Mouse (Mus musculus) erythroblast, embryonic 14.5 days (primary cell): Measurements from ENCODE around the gene Dock1. TPM values are rescaled to one million over a fixed set of nuclear protein-coding genes. Genes with fewer than 3 reads are reported as not detected.

Experiments used
- H3K27me3 ChIP-seq: 2 replicates; pipeline ENCODE4 v1.6.1; 2012; ENCODE audit warnings: inconsistent platforms; ENCODE audit not compliant: control insufficient read depth
- H3K36me3 ChIP-seq: 2 replicates; pipeline ENCODE4 v1.6.1; 2012; ENCODE audit warnings: mild to moderate bottlenecking, inconsistent platforms; ENCODE audit not compliant: control insufficient read depth
- H3K4me1 ChIP-seq: 2 replicates; pipeline ENCODE4 v1.6.1; 2012; ENCODE audit warnings: inconsistent platforms; ENCODE audit not compliant: control insufficient read depth
- H3K4me3 ChIP-seq: replicated peaks from 2 replicates; pipeline ENCODE3; 2012; ENCODE audit warnings: moderate library complexity, mild to moderate bottlenecking, inconsistent platforms
- H3K9me3 ChIP-seq: 2 replicates; pipeline ENCODE4 v1.6.1; 2012; ENCODE audit warnings: low read length, inconsistent platforms, mixed read lengths; ENCODE audit not compliant: control insufficient read depth
- GATA1 ChIP-seq: IDR thresholded peaks from 2 replicates; pipeline ENCODE4 v1.6.1; 2012; ENCODE audit warnings: low read length, inconsistent platforms, mixed read lengths
- TAL1 ChIP-seq: IDR thresholded peaks from 3 replicates; pipeline ENCODE4 v1.6.1; 2012; ENCODE audit warnings: low read length, inconsistent platforms, mixed read lengths
- polyA plus RNA-seq: library from polyadenylated mRNA; stranded (reverse); fragments of >175 nt; gene quantifications from 2 replicates; pipeline ENCODE4 v1.2.3, GENCODE M21; 2012

Dock1 gene
- polyA plus RNA-seq, 1 experiment, result not detected

DNA sequence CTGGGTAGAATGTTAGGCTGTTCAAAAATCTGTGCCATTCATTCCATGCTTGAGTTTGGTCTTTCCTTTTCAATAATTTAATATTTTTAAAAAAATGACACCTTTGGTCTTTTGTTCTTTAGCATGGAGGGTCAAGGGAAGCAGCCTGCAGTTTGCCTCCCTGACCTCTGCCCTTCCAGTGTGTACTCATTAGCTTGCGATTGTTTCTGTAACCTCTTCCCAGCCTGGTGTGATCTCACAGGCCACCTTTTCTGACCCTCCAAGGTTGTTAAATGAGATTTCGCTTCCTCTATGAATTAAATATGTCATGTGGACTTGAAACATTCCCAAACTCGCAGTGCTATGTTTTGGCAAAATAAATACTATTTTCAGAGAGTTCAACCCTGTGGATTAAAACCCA lies 151.6 kb downstream of the Dock1 start:
- Histone ChIP-seq H3K9me3 (no peaks in the 10 kb centered on the region), H3K36me3 (no peaks in the 10 kb centered on the region; the same call in 1 of the 2 replicates)
- TF ChIP-seq GATA1 (no peak), TAL1 (no peak)

DNA sequence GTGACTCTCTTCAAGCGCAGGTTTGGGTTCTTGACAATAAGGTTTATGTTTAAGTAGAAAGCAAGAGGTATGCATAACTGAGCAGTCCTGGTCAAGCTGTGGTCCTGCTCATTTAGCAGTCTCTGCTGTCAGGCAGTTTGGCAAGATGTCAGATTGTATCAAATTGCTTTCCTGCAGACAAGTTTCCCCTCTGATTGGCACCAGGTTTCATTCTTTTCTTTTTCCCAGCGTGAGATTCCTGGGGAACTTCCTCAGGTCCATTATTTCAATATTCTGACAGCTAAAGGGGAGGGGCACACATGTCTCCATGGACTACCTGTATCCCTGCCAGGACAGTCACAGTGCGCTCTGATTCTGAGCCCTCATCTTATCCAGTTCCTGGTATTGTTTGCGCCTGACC lies 153.4 kb downstream of the Dock1 start:
- Histone ChIP-seq H3K4me3 (no peak overlapping the region), H3K36me3 (no peaks in the 10 kb centered on the region), H3K27me3 (no peaks in the 10 kb centered on the region), H3K4me1 (no peaks in the 10 kb centered on the region), H3K9me3 (no peaks in the 10 kb centered on the region)
- no peak for TF ChIP-seq TAL1
- no peak for TF ChIP-seq GATA1

More for the DNA sequence above, 151.6 kb downstream of the Dock1 start:
- H3K27me3 ChIP-seq, result no peaks in the 10 kb centered on the region
- H3K4me3 ChIP-seq, result no peak overlapping the region
- no peaks in the 10 kb centered on the region for H3K4me1 ChIP-seq

DNA sequence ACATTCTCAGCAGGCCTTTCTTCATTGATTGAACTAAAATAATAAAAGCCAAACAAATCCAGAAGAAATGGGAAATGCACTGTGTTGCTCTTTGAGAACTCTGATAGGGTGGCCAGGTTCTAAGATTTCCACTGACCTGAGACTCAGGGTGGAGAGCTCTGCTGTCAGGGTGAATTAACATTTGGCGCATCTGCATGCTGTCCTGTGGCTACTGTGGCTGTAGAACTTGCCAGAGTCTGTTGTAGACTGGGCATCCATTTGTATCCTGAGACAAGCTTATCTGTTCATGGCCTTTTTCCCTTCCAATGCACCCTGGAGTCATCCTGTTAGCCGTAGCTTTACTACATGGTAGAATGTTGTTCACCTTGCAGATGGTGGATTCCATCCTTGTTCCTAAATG lies 169.6 kb downstream of the Dock1 start:
- no peak overlapping the region for H3K4me3 ChIP-seq
- H3K9me3 ChIP-seq, result peaks cover 6% of the 10 kb centered on the region
- TF ChIP-seq GATA1, result no peak
- no peak for TF ChIP-seq TAL1
- no peaks in the 10 kb centered on the region for H3K4me1 ChIP-seq
- H3K27me3 ChIP-seq, result no peaks in the 10 kb centered on the region; the same call in 1 of the 2 replicates
- H3K36me3 ChIP-seq, result no peaks in the 10 kb centered on the region

DNA sequence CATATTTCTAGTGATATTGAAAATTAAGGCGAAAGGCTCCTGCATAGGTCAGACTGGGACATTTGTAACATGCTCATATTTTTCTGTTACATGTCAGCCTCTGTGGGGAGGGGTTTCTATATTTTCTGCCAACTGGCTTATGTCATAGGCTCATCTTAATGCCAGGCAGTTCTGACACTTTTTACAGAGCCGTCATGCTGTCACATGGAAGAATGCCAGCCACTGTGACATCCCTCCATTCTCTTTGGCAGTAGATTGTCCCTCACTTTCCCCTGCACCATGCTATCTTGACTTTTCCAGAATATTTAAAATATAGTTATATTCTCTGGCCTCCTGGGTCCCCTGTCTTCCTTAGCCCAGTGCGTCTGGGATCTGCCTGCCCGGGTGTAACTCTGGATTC lies 172.3 kb downstream of the Dock1 start:
- peaks cover 10% of the 10 kb centered on the region for H3K9me3 ChIP-seq
- no peaks in the 10 kb centered on the region for H3K4me1 ChIP-seq
- H3K36me3 ChIP-seq, result no peaks in the 10 kb centered on the region
- no peak overlapping the region for H3K4me3 ChIP-seq
- H3K27me3 ChIP-seq, result no peaks in the 10 kb centered on the region; the same call in 1 of the 2 replicates
- TF ChIP-seq GATA1 (no peak), TAL1 (no peak)

DNA sequence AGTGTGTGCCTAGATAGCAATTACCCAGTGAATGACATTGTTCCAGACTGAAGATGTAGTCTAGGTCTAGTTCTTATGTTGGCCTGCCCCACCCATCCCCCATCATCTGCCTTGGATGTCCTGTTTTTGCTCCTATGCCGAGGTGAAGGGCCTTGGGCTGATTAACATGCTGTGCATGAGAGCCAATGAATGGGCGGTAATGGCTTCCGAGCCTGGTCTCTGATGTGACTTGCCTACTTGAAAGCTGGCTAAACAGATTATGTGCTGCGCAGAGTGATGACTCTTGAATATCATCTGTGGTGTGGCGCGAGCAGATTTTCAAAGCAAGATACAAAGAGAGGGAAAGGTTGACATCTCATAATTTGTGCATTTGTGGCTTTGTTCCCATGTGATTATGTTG lies 191.5 kb downstream of the Dock1 start:
- no peaks in the 10 kb centered on the region for H3K36me3 ChIP-seq
- H3K4me3 ChIP-seq, result no peak overlapping the region
- TF ChIP-seq GATA1, result no peak
- no peak for TF ChIP-seq TAL1
- no peaks in the 10 kb centered on the region for H3K4me1 ChIP-seq
- no peaks in the 10 kb centered on the region for H3K27me3 ChIP-seq
- H3K9me3 ChIP-seq, result peaks cover 9% of the 10 kb centered on the region; the same call in 1 of the 2 replicates

DNA sequence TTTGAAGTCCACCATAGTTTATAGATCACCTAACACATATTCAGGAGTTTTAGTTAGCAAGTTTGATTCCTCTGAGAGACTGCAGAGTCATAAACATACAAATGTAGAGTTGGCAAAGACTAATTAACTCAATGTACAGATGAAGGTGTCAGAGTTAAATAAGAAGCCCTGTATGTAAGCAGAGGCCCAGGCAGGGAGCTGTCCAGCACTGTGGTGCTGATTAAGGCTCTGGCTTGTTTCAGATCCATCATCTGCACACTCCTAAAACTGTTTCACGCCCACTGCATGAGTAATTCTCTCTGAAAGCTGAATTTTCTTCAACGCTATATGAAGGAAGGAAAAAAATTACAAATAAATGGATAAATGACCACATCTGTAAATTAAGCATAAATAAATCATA lies 193.7 kb downstream of the Dock1 start:
- H3K36me3 ChIP-seq, result no peaks in the 10 kb centered on the region
- TF ChIP-seq GATA1, result no peak
- TF ChIP-seq TAL1, result no peak

DNA sequence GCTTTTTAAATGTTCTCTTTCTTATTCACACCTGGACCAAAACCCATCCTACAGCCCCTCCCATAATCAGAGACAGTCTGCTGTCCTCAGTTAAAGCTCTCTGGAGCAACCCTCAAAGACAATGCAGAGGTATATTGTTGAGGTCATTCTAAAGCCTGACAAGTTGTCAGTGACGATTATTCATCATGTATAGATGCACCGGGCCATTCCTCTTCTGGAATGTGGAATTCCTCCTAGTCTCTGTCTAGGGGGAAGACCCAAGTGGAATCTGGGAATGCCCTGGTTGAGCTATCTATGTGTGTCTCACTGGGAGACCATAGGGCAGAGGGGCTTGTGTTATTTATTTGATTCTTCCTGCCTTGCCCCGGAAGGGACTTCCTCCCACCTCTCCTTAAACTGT lies 202.1 kb downstream of the Dock1 start:
- no peaks in the 10 kb centered on the region for H3K27me3 ChIP-seq
- no peaks in the 10 kb centered on the region for H3K4me1 ChIP-seq
- H3K36me3 ChIP-seq, result no peaks in the 10 kb centered on the region
- TF ChIP-seq GATA1 (no peak), TAL1 (no peak)
- no peak overlapping the region for H3K4me3 ChIP-seq
- H3K9me3 ChIP-seq, result no peaks in the 10 kb centered on the region

More for the DNA sequence above, 193.7 kb downstream of the Dock1 start:
- H3K27me3 ChIP-seq, result no peaks in the 10 kb centered on the region
- H3K4me3 ChIP-seq, result no peak overlapping the region
- H3K9me3 ChIP-seq, result peaks cover 5% of the 10 kb centered on the region; the same call in 1 of the 2 replicates
- no peaks in the 10 kb centered on the region for H3K4me1 ChIP-seq

DNA sequence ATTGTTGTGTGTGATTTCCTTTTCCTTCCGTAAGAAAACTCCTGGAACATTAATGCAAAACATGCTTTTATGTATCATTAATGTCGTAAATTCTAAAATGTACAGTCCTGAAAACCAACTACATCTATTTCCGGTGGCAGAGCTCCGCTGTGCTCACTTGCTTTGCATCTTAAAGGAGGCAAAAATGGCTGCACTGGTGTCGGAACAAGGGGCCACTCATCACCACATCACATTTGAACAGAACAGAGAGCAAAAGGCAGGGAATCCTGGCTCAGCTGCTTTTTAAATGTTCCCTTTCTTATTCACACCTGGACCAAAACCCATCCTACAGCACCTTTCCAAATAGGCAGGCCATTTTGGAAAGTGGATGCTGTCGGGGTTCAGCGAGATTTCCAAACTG lies 202.5 kb downstream of the Dock1 start:
- TF ChIP-seq TAL1 (no peak), GATA1 (no peak)
- Histone ChIP-seq H3K4me1 (no peaks in the 10 kb centered on the region), H3K36me3 (no peaks in the 10 kb centered on the region), H3K9me3 (no peaks in the 10 kb centered on the region), H3K4me3 (no peak overlapping the region), H3K27me3 (no peaks in the 10 kb centered on the region)

DNA sequence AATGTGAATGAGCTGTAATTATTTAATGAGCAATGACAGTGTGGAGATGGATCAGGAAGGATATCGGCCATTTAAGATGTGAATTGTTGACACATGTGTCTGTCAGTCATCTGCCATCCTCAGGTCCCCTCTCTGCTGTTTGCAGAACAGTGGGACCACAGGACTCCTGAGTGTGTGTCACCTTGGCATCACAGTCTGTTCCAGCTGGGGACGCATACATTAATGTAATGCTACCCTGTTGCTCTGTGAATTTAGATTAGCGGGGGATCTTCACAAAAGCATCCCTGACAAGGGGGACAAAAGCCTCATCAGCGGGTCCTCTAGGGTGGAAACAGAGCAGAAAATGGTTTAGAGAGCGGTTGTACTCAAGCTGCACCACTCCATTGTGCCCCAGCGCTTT lies 208.5 kb downstream of the Dock1 start:
- H3K9me3 ChIP-seq, result no peaks in the 10 kb centered on the region

DNA sequence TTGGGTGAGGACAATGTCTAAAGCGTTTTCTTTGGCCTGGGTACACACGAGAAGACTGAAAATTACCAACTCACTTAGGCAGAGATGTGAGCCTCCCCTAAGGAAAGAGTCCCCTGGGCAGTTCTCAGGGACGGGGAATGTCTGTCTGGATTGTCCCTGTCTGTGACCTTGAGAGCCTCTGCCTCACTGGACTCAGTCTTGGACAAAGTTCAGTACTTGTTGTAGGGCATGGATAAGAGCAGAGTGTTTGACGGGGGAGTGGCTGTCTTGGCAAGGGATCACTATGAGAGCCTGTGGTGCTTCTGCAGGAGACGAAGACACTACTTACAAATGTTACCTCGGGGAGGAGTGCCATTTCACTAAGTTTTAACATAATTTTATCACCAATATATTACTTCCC lies 210.0 kb downstream of the Dock1 start:
- Histone ChIP-seq H3K9me3 (no peaks in the 10 kb centered on the region), H3K4me1 (no peaks in the 10 kb centered on the region), H3K4me3 (no peak overlapping the region), H3K27me3 (no peaks in the 10 kb centered on the region), H3K36me3 (no peaks in the 10 kb centered on the region)
- TF ChIP-seq TAL1, result no peak
- TF ChIP-seq GATA1, result no peak

More for the DNA sequence above, 208.5 kb downstream of the Dock1 start:
- no peak overlapping the region for H3K4me3 ChIP-seq
- no peaks in the 10 kb centered on the region for H3K4me1 ChIP-seq
- no peaks in the 10 kb centered on the region for H3K36me3 ChIP-seq
- no peaks in the 10 kb centered on the region for H3K27me3 ChIP-seq
- TF ChIP-seq TAL1 (no peak), GATA1 (no peak)
